Mouse (Mus musculus) ES-E14 (cell line): ENCODE results near the gene Tgfbr2. TPM values are rescaled to one million over a fixed set of nuclear protein-coding genes. Genes with fewer than 3 reads are reported as not detected.

Experiments
- DNase-seq: peaks from one replicate; pipeline ENCODE4 v3.0.0-alpha.2; 2013; ENCODE audit warnings: low read depth, low spot score
- H3K27ac ChIP-seq: 2 replicates; pipeline ENCODE4 v1.5.1; 2012; ENCODE audit warnings: low read depth, mild to moderate bottlenecking, low read length, moderate library complexity, mixed read lengths; ENCODE audit not compliant: poor library complexity, insufficient read depth, severe bottlenecking
- H3K36me3 ChIP-seq: 2 replicates; pipeline ENCODE4 v1.6.1; 2012; ENCODE audit warnings: mild to moderate bottlenecking, low read length, moderate library complexity, mixed read lengths; ENCODE audit not compliant: control insufficient read depth, poor library complexity, insufficient read depth, severe bottlenecking
- H3K4me1 ChIP-seq, 2 experiments: fragments of 150-350 bp in 1 of 2; sonication (generic) in 1 of 2; 2 replicates each; pipeline ENCODE4 v1.6.1; 2012; ENCODE audit warnings: low read length in 2 of 2, mild to moderate bottlenecking in 1 of 2, mixed read lengths in 1 of 2; ENCODE audit not compliant: control insufficient read depth in 2 of 2, insufficient read depth in 2 of 2, poor library complexity in 1 of 2
- H3K4me3 ChIP-seq, 2 experiments: fragments of 150-350 bp in 1 of 2; sonication (generic) in 1 of 2; 2 replicates each; pipeline ENCODE4 v1.5.1; 2012; ENCODE audit warnings: low read length in 2 of 2, low read depth in 1 of 2, mild to moderate bottlenecking in 1 of 2, mixed read lengths in 1 of 2; ENCODE audit not compliant: insufficient read depth in 1 of 2, poor library complexity in 1 of 2, severe bottlenecking in 1 of 2
- H3K9ac ChIP-seq: 2 replicates; pipeline ENCODE4 v1.6.1; 2012; ENCODE audit warnings: low read depth, mild to moderate bottlenecking, low read length, mixed read lengths; ENCODE audit not compliant: poor library complexity, insufficient read depth, severe bottlenecking
- H3K9me3 ChIP-seq: fragments of 150-350 bp; sonication (generic); 2 replicates; pipeline ENCODE4 v1.6.1; 2012; ENCODE audit warnings: low read depth, mild to moderate bottlenecking, low read length; ENCODE audit not compliant: control insufficient read depth, insufficient read depth
- CHD2 ChIP-seq: IDR thresholded peaks from 2 replicates; pipeline ENCODE4 v1.6.1; 2014; ENCODE audit warnings: mild to moderate bottlenecking, low read depth, low read length, inconsistent platforms
- HCFC1 ChIP-seq: IDR thresholded peaks from 2 replicates; pipeline ENCODE4 v1.6.1; 2012; ENCODE audit warnings: low read length, inconsistent platforms, borderline replicate concordance; ENCODE audit not compliant: insufficient read depth
- MAFK ChIP-seq: IDR thresholded peaks from 2 replicates; pipeline ENCODE4 v1.6.1; 2014; ENCODE audit warnings: mild to moderate bottlenecking, low read depth, low read length, inconsistent platforms; ENCODE audit not compliant: insufficient read depth
- ZC3H11A ChIP-seq: IDR thresholded peaks from 2 replicates; pipeline ENCODE4 v1.6.1; 2012; ENCODE audit warnings: low read depth, mild to moderate bottlenecking, inconsistent platforms, low read length, borderline replicate concordance
- ZNF384 ChIP-seq: IDR thresholded peaks from 2 replicates; pipeline ENCODE4 v1.6.1; 2012; ENCODE audit warnings: low read depth, low read length, inconsistent platforms
- in situ Hi-C, 2 experiments: fragments of 600-800 bp; cut with MboI; formaldehyde crosslinking; loops; one replicate each; pipeline ENCODE4 v1.15.1; 2025; ENCODE audit warnings: low sequenced_read_pairs in 2 of 2, inconsistent platforms in 1 of 2; ENCODE audit not compliant: unreplicated experiment in 2 of 2
- total RNA-seq: library from RNA; depleted of rRNA; stranded (reverse); fragments of 300-350 nt; gene quantifications from 2 replicates; pipeline ENCODE4 v1.2.3, GENCODE M21; 2012

The Tgfbr2 gene
- total RNA-seq, 1 experiment = 5.1 TPM

GRCm38 (mm10) chr9:116167304-116167880 is 7.8 kb downstream of the Tgfbr2 start:
- TF ChIP-seq HCFC1 (no peak), MAFK (no peak), ZNF384 (no peak), ZC3H11A (no peak), CHD2 (no peak)
- Histone ChIP-seq H3K9ac (no peak overlapping the region), H3K36me3 (no peaks in the 10 kb centered on the region), H3K27ac (no peak overlapping the region), H3K4me3 (no peak overlapping the region), H3K9me3 (no peaks in the 10 kb centered on the region), H3K4me1 (no peaks in the 10 kb centered on the region)
- in situ Hi-C loops = no loop called here
- DNase-seq = no peak

- TF ChIP-seq MAFK = no peak
- no peak for TF ChIP-seq ZC3H11A
- no peak for TF ChIP-seq CHD2
- TF ChIP-seq HCFC1 = no peak
- TF ChIP-seq ZNF384 = no peak
- H3K27ac ChIP-seq = no peak overlapping the region
These were observed 8.8 kb downstream of the Tgfbr2 start for GRCm38 (mm10) chr9:116166363-116166762.

GRCm38 (mm10) chr9:116163883-116164282 is 11.3 kb downstream of the Tgfbr2 start:
- H3K27ac ChIP-seq = no peak overlapping the region
- H3K36me3 ChIP-seq = no peaks in the 10 kb centered on the region
- H3K9ac ChIP-seq = no peak overlapping the region
- H3K9me3 ChIP-seq = no peaks in the 10 kb centered on the region
- H3K4me1 ChIP-seq = no peaks in the 10 kb centered on the region
- in situ Hi-C loops = no loop called here
- no peak for DNase-seq
- H3K4me3 ChIP-seq = no peak overlapping the region
- no peak for TF ChIP-seq HCFC1
- TF ChIP-seq ZC3H11A = no peak
- no peak for TF ChIP-seq CHD2
- no peak for TF ChIP-seq MAFK
- TF ChIP-seq ZNF384 = no peak

More at GRCm38 (mm10) chr9:116166363-116166762, 8.8 kb downstream of the Tgfbr2 start:
- DNase-seq = no peak
- H3K4me3 ChIP-seq = no peak overlapping the region
- no peaks in the 10 kb centered on the region for H3K36me3 ChIP-seq
- no peaks in the 10 kb centered on the region for H3K9me3 ChIP-seq
- no peaks in the 10 kb centered on the region for H3K4me1 ChIP-seq
- in situ Hi-C loops = no loop called here
- H3K9ac ChIP-seq = no peak overlapping the region

- in situ Hi-C loops = no loop called here
- no peaks in the 10 kb centered on the region for H3K4me1 ChIP-seq
- no peak for DNase-seq
- no peak overlapping the region for H3K27ac ChIP-seq
- H3K9me3 ChIP-seq = no peaks in the 10 kb centered on the region
- no peak for TF ChIP-seq ZNF384
- no peak for TF ChIP-seq MAFK
- TF ChIP-seq CHD2 = no peak
- TF ChIP-seq ZC3H11A = no peak
- no peak for TF ChIP-seq HCFC1
- no peaks in the 10 kb centered on the region for H3K36me3 ChIP-seq
- no peak overlapping the region for H3K9ac ChIP-seq
- no peak overlapping the region for H3K4me3 ChIP-seq
These were observed 12.2 kb downstream of the Tgfbr2 start for GRCm38 (mm10) chr9:116162866-116163374.

GRCm38 (mm10) chr9:116160860-116161259 is 14.3 kb downstream of the Tgfbr2 start:
- H3K9me3 ChIP-seq = no peaks in the 10 kb centered on the region
- no peaks in the 10 kb centered on the region for H3K4me1 ChIP-seq
- H3K4me3 ChIP-seq = no peak overlapping the region
- TF ChIP-seq CHD2 (no peak), ZC3H11A (no peak), HCFC1 (no peak), ZNF384 (no peak), MAFK (no peak)
- H3K27ac ChIP-seq = no peak overlapping the region
- in situ Hi-C loops = no loop called here
- no peaks in the 10 kb centered on the region for H3K36me3 ChIP-seq
- no peak overlapping the region for H3K9ac ChIP-seq
- no peak for DNase-seq
